In the genomic region with DNA sequence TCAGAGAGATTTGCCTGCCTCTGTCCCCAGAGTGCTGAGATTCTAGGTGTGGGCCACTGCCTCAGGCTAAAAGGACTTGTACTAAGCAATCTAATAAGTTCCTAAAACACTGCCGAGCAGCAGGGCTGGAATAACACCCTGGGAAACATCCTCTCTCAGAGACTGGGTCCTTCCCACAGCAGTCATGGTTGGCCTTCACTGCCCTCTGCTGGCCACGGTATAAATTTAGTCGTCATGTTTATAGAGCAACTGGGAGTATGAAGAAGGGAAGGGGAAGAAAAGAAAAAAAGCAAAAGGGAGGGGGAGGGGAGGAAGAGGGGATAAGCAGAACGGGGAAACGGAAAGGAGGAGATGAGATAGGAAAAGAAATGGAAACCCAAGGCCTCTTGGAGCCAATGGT, we compare ENCODE assay signal across 8 mouse cellular contexts. TPM values are rescaled to one million over a fixed set of nuclear protein-coding genes. Genes with fewer than 3 reads are reported as not detected.
DNase-seq lines count a peak whose midpoint lies in the region; ATAC-seq and TF ChIP-seq lines count a peak whose summit lies in the region.

No protein-coding gene starts in this region.

- TF ChIP-seq CTCF in lung, postnatal 0 days (IDR thresholded peaks at IDR 0.05): peak; percentile 88

- H3K4me2 ChIP-seq in lung, postnatal 0 days (replicated peaks; ENCODE audit: low read depth, low read length): no peak overlapping the region

- H3K27me3 ChIP-seq in lung, postnatal 0 days (replicated peaks; ENCODE audit: insufficient read depth, low read length): no peaks in the 10 kb centered on the region

- no peak for TF ChIP-seq EP300 in lung, postnatal 0 days (IDR thresholded peaks at IDR 0.05)

- H3K9me3 ChIP-seq in lung, postnatal 0 days (ENCODE audit: low read length): no peaks in the 10 kb centered on the region

- 0 out of 2 replicates have a peak, but pooled peaks have one; percentile 11 for ATAC-seq in lung, postnatal 0 days

- H3K27ac ChIP-seq in lung, postnatal 0 days (ENCODE audit: low read length): no peak overlapping the region

- 0% methylated on average over 5 of the region's 5 CpGs for WGBS in lung, postnatal 0 days

- no peak overlapping the region for H3K4me3 ChIP-seq in lung, postnatal 0 days (ENCODE audit: low read depth, low read length)

- peak; percentile 51 for DNase-seq in CD4-positive helper T cell, adult 2 months (ENCODE audit: low read depth, low spot score)
- DNase-seq in R1 (ENCODE audit: low read depth, low spot score): peak; percentile 74
- peak; percentile 86 to 90 for DNase-seq in cerebellum, postnatal 25 days
- peak; percentile 81 for DNase-seq in gastrocnemius, postnatal 10 days
- peak; percentile 80 for DNase-seq in layer of hippocampus, adult 11-12 months (ENCODE audit: low spot score)
- peak; percentile 90 for DNase-seq in lung, postnatal 0 days (ENCODE audit: low spot score)
- peak; percentile 36 to 43 for DNase-seq in right cerebral cortex, postnatal 36 days (ENCODE audit: low spot score in 2 of 2)
- peak; percentile 54 to 77 for DNase-seq in urinary bladder, postnatal 4 days (ENCODE audit: low spot score in 2 of 2)

- no peaks in the 10 kb centered on the region for H3K36me3 ChIP-seq in lung, postnatal 0 days (ENCODE audit: insufficient read depth, low read length)

- H3K4me1 ChIP-seq in lung, postnatal 0 days (ENCODE audit: insufficient read depth, low read depth, low read length): no peaks in the 10 kb centered on the region

- H3K9ac ChIP-seq in lung, postnatal 0 days (replicated peaks; ENCODE audit: low read depth): no peak overlapping the region

RNA-seq across cellular contexts. Expression of a gene that starts 5.3 kb away (rescaled TPM):
- 10 to 100 TPM; 14.2 to 21.4 TPM for total RNA-seq in gastrocnemius, postnatal 10 days (2021)
- polyA plus RNA-seq in lung, postnatal 0 days (2015; fragmentation: Nextera tagmentation; extraction: Ambion mirVana): 17.7 and 18.5 TPM in 2 replicates

Comparison
In these comparisons a context has a peak if more than half of its experiments do, and no peak if none do; other contexts are left out.
1. DNase-seq: peak in every context shown above with its lines; median percentile 90 in lung, postnatal 0 days; 88 in cerebellum, postnatal 25 days; 81 in gastrocnemius, postnatal 10 days; 80 in layer of hippocampus, adult 11-12 months; 74 in R1; 66 in urinary bladder, postnatal 4 days; 51 in CD4-positive helper T cell, adult 2 months; 40 in right cerebral cortex, postnatal 36 days.